Mouse (Mus musculus): ENCODE measurements at regions not wholly inside any gene's neighbourhood (a gene's known extent, or its start where the extent isn't known, plus 50 kb on each side); places are given as distances from the start of the nearest gene placed in this dataset.

DNA sequence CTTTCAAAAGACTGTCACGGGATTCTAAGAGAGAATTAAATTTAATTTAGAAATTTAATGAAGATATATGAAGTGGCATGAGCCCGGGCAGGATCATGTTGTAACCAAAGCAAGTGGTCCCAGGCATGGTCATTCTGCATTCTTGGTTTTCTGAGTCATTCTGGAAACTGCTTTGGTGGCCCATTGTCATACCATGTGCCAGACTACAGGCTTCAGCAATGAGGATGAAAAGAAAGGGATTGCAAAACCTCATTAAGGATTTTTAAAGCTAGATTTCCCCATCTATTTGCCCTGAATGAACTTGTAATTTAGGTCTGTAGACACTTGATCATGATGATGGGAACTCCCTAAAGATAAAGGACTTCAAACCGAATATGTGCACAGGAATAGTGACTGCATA is 119.4 kb upstream of the Myocd start:
- no peak for TF ChIP-seq CTCF (IDR thresholded peaks at IDR 0.05; ENCODE audit: borderline replicate concordance, insufficient read depth, low read depth, low read length)
- TF ChIP-seq POLR2A (IDR thresholded peaks at IDR 0.05; ENCODE audit: borderline replicate concordance, insufficient read depth, low read length) = no peak
